Mouse (Mus musculus): Measurements from ENCODE around the gene Zfp286. TPM values are rescaled to one million over a fixed set of nuclear protein-coding genes. Genes with fewer than 3 reads are reported as not detected.

The Zfp286 gene
- polyA plus RNA-seq, 1 experiment from 2014 or later, result 31.0 TPM

DNA sequence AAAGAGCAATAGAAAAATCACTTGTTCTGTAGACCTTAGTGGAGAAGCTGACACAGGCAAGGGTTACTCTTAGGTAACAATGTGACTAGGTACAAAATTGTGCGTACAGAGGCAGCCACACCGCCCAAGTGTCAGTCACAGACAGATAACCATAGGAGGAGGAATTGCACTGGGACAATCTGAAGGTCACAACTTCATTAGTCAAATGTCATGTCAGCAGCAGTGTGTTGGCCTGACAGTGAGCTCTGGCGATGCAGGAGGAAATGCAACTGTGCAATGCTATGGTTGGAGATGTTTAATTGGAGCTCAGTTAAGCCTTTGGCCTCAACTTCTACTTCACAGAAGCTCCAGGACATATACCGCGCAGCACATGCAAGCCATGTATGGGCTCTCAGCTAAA lies 78.6 kb downstream of the Zfp286 start:
- Histone ChIP-seq H3K4me2 (ENCODE audit: low read depth, low read length, severe bottlenecking) (no peak overlapping the region), H3K9ac (ENCODE audit: low read length) (no peak overlapping the region), H3K4me1 (replicated peaks; ENCODE audit: control insufficient read depth, insufficient read depth, low read length) (no peaks in the 10 kb centered on the region), H3K27me3 (ENCODE audit: control insufficient read depth, insufficient read depth, low read length) (no peaks in the 10 kb centered on the region), H3K27ac (ENCODE audit: low read depth, low read length) (no peak overlapping the region), H3K4me3 (ENCODE audit: low read depth, low read length) (no peak overlapping the region), H3K36me3 (ENCODE audit: control insufficient read depth, insufficient read depth, low read length) (peaks cover 10% of the 10 kb centered on the region; the same call in 1 of the 2 replicates), H3K9me3 (ENCODE audit: control insufficient read depth, low read length) (no peaks in the 10 kb centered on the region)
- no peak for DNase-seq (ENCODE audit: low spot score)
- ATAC-seq (replicated peaks; ENCODE audit: low FRiP score), result no peak
- WGBS, result 93% methylated on average over 5 of the region's 5 CpGs

DNA sequence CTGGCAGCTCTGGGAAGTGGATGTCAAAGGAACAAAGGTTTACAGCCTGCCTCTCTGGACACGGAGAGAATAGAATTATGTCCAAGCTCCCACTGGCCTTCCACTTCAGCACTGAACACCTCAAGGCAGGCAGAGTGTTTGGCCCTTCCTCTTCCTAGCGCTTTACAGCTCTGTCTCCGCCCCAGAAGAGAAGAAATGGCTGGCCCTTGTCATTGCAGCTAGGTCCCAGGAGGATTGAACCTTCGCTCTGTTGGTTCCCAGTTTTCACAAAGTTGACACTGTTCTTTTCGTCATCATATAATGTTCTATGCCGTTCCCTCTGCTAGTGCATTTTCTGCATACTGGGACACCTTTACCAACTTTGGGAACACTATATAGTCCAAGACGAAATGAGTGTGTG lies 81.0 kb downstream of the Zfp286 start:
- WGBS, result 84% methylated on average over 7 of the region's 7 CpGs
- no peak for ATAC-seq (replicated peaks; ENCODE audit: low FRiP score)
- no peak overlapping the region for H3K9ac ChIP-seq (ENCODE audit: low read length)
- no peak overlapping the region for H3K4me3 ChIP-seq (ENCODE audit: low read depth, low read length)
- DNase-seq (ENCODE audit: low spot score), result no peak
- H3K27ac ChIP-seq (ENCODE audit: low read depth, low read length), result no peak overlapping the region
- H3K9me3 ChIP-seq (ENCODE audit: control insufficient read depth, low read length), result no peaks in the 10 kb centered on the region
- no peaks in the 10 kb centered on the region for H3K4me1 ChIP-seq (replicated peaks; ENCODE audit: control insufficient read depth, insufficient read depth, low read length)
- no peaks in the 10 kb centered on the region for H3K27me3 ChIP-seq (ENCODE audit: control insufficient read depth, insufficient read depth, low read length)
- no peak overlapping the region for H3K4me2 ChIP-seq (ENCODE audit: low read depth, low read length, severe bottlenecking)
- H3K36me3 ChIP-seq (ENCODE audit: control insufficient read depth, insufficient read depth, low read length), result no peaks in the 10 kb centered on the region; the same call in 1 of the 2 replicates

DNA sequence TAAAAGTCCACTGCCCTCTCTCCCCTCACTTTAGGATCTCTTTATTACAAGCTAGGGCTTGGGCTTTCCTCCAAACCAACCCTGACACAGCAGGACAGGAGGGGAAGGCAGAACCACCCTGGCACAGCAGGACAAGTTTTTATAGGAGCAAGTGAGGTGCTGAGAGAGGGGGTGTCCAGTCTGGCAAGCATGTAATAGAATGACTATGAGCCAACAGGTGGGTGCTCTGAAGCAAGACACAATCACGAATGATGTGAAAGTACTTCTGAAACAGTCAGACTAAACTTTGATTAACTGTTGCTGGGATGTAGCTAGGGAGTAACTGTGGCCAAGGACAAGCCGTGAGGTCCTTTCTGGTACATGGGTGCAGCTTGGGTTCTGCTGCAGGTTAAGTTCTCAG lies 83.1 kb downstream of the Zfp286 start:
- no peaks in the 10 kb centered on the region for H3K4me1 ChIP-seq (replicated peaks; ENCODE audit: control insufficient read depth, insufficient read depth, low read length)
- no peak overlapping the region for H3K4me2 ChIP-seq (ENCODE audit: low read depth, low read length, severe bottlenecking)
- no peaks in the 10 kb centered on the region for H3K36me3 ChIP-seq (ENCODE audit: control insufficient read depth, insufficient read depth, low read length)
- DNase-seq (ENCODE audit: low spot score) (no peak), ATAC-seq (replicated peaks; ENCODE audit: low FRiP score) (no peak)
- no peaks in the 10 kb centered on the region for H3K9me3 ChIP-seq (ENCODE audit: control insufficient read depth, low read length)
- 89% methylated on average over 2 of the region's 2 CpGs for WGBS
- H3K27me3 ChIP-seq (ENCODE audit: control insufficient read depth, insufficient read depth, low read length), result no peaks in the 10 kb centered on the region
- H3K9ac ChIP-seq (ENCODE audit: low read length), result no peak overlapping the region
- H3K27ac ChIP-seq (ENCODE audit: low read depth, low read length), result no peak overlapping the region
- H3K4me3 ChIP-seq (ENCODE audit: low read depth, low read length), result no peak overlapping the region

Other genes starting within 250 kb of the Zfp286 start
- 3,283 and 3,484 TPM in 2 replicates for gene Ubb, start 238.3 kb downstream of the Zfp286 start, polyA plus RNA-seq (2014; fragmentation: Nextera tagmentation; extraction: Ambion mirVana)
- gene Trpv2, start 215.0 kb downstream of the Zfp286 start, polyA plus RNA-seq (2014; fragmentation: Nextera tagmentation; extraction: Ambion mirVana), result 3.0 and 3.1 TPM in 2 replicates
- 14.3 and 20.7 TPM in 2 replicates for gene Lrrc75a, start 140.9 kb downstream of the Zfp286 start, polyA plus RNA-seq (2014; fragmentation: Nextera tagmentation; extraction: Ambion mirVana)
- gene Mmgt2, start 140.8 kb downstream of the Zfp286 start, polyA plus RNA-seq (2014; fragmentation: Nextera tagmentation; extraction: Ambion mirVana), result 37.8 and 41.1 TPM in 2 replicates
- 14.6 and 14.9 TPM in 2 replicates for gene Zfp287, start 57.6 kb downstream of the Zfp286 start, polyA plus RNA-seq (2014; fragmentation: Nextera tagmentation; extraction: Ambion mirVana)
- not detected in 2 replicates for gene Gm10428, start 36.4 kb downstream of the Zfp286 start, polyA plus RNA-seq (2014; fragmentation: Nextera tagmentation; extraction: Ambion mirVana)
- 3.5 and 4.3 TPM in 2 replicates for gene Trim16, start 30.8 kb upstream of the Zfp286 start, polyA plus RNA-seq (2014; fragmentation: Nextera tagmentation; extraction: Ambion mirVana)
- gene Fbxw10, start 57.6 kb upstream of the Zfp286 start, polyA plus RNA-seq (2014; fragmentation: Nextera tagmentation; extraction: Ambion mirVana), result 0.36 and 0.59 TPM in 2 replicates
- gene Tvp23b, start 90.0 kb upstream of the Zfp286 start, polyA plus RNA-seq (2014; fragmentation: Nextera tagmentation; extraction: Ambion mirVana), result 35.3 and 37.5 TPM in 2 replicates
- not detected in 2 replicates for gene Cdrt4, start 161.7 kb upstream of the Zfp286 start, polyA plus RNA-seq (2014; fragmentation: Nextera tagmentation; extraction: Ambion mirVana)